Mouse (Mus musculus) thymus, postnatal 14 days (tissue): Measurements from ENCODE around the gene Pax5.

Experiments
- DNase-seq: peaks from one replicate; pipeline ENCODE4 v3.0.0; 2021

Gene Pax5

GRCm38 (mm10) chr4:44705151-44705550 is 5.1 kb downstream of the Pax5 start:
- DNase-seq, result no peak

- peak; percentile 86 for DNase-seq
Observed at GRCm38 (mm10) chr4:44704369-44704745, 5.9 kb downstream of the Pax5 start.

DNA sequence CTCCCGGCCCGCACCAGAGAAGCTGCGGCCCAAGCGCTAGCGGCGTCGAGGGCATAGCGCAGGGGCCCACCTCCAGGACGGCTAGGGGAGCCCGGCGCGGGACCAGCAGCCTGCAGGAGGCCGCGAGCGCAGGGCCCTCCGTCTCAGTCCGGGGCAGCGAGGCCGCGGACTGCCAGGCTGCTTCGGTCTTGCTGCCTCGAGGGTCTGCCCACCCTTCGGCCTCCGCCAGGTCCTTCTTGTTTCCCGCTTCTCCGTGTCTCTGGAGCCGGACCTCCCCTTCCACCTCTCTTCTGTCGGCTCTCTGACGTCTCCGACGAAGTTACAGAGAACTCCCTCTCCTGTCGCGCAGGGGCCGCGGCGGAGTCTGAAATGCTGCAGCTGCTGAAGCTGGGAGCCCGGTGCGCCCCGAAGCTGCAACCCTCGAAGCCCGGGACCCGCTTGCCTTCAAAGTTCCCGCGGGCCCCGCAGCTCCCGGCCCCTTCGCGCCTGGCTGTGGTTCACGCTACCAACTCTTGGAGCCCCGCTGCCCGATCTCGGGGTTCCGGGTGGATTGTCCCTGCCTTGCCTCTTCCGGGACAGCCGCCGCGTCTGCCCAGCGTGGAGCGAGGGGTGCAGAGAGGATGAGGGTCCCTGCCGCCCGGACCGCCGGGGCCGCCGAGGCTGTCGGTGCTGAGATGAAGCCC is 6.5 kb downstream of the Pax5 start:
- peak; percentile 6 for DNase-seq

DNA sequence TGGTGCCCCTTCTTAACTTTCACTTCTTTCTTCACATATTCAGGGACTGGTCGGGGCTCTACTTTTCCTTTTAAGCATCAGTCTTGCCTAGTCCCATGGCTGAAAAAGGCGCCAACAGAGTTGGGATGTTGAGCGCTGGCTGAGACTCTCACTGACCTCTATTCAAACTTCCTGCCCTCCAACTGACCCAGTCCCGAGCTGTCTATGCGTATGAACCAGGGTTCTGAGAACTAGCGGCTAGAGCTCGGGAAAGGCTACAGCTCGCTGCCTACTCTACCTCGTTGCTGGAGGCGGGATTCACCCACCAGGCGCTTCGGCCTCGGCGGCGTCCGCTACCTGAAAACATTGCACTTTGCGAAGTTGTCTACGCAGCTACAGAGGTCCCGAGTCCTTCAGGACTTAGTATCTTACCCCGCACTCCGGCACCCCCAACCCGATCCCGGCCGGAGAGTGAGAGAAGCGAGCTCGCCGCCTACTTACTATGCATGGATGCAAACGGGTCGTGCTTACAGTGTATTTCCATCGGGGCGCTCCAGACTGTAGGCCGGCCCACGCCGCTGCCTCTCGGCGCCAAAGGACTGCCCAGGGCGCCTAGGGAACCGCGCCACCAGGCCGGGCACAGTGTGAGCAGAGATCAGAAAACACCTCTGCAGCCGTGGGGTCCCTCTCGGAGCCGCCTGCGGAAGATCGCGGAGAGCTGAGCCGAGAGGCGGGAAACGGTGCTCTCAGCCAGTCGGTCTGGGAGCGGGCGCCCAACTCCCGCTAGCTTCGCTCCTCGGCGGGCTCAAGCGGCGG is 7.2 kb downstream of the Pax5 start:
- DNase-seq, result no peak

DNA sequence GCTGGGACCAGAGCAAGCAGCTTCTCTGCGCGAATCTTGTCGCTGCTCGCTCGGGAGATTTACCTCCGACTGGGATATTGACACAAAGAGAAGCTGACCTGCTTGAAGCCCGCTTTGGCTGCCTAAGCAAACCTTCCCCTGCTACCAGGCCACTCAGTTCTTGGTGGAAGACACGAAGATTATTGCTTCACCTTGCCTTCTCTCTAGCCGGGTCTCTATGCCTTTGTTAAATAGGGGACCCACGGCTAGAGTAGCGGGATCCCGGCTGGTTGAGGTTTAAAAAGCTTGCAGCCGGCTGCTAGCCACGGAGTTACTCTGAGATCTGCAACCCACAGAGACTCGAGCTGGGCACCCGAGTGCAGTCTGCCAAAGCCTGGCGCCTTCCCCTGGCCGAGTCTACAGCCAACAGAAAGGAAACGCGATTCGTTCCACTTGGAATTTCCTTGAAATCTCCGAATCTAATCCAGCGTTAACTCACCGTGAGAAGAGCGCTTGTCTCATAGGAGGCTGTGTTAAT is 8.2 kb downstream of the Pax5 start:
- DNase-seq, result no peak

DNA sequence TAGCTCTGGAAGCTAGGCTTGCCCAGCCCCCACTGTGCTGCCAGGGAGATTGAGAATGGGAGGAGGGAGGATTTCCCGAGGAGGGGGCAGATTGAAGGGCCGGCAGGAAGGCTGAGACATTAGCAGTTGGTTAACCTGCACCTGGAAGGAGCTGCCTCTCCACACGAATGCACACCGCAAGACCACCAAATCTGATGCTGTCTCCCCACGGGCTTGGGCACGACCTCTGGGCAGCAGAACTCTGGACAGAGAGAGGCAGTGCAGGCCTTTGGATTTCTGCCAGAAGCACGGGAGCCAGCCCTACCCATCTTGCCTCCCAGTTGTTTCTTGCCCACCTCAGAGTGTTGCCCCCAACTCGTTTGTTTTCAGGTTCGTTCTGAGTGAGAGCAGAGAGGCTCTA is 8.8 kb downstream of the Pax5 start:
- DNase-seq, result no peak

DNA sequence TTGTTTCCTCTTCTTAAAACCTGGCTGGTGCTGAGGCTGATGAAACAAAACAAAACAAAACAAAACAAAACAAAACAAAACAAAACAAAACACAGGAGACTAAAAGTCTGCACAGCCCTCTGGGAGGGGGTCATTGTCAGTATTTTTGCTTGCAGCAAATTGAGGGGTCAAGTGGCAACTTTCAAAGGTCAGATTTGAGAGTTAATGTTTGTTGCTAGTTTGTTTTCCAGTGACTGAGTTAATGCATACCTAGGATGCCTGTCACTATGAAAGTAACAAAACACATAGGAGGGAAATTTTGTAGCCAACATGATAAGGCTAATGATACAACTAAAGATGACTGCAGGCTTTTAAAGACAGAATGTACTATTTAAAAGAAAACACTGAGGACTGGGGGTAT is 13.6 kb downstream of the Pax5 start:
- no peak for DNase-seq

- DNase-seq, result no peak
Observed at GRCm38 (mm10) chr4:44694369-44694768, 15.9 kb downstream of the Pax5 start.

DNA sequence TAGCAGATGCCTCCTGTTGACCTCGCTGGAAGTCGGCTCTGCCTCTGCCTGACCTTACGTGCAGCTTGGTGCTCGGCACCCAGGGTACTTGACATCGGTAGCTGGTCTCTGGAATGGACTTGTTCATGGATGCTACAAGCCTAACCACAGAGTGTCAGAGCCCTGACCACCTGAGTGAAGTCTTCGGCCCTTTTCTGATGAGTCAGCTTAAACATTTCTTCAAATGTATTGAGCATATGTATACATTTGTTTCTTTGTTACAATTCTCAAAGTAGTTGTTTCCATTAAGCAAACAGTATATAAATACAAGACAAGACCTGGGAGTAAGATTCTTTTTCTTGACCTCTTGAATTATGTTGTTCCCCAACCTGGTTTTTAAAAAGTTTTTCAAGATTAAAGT is 24.7 kb downstream of the Pax5 start:
- no peak for DNase-seq

DNA sequence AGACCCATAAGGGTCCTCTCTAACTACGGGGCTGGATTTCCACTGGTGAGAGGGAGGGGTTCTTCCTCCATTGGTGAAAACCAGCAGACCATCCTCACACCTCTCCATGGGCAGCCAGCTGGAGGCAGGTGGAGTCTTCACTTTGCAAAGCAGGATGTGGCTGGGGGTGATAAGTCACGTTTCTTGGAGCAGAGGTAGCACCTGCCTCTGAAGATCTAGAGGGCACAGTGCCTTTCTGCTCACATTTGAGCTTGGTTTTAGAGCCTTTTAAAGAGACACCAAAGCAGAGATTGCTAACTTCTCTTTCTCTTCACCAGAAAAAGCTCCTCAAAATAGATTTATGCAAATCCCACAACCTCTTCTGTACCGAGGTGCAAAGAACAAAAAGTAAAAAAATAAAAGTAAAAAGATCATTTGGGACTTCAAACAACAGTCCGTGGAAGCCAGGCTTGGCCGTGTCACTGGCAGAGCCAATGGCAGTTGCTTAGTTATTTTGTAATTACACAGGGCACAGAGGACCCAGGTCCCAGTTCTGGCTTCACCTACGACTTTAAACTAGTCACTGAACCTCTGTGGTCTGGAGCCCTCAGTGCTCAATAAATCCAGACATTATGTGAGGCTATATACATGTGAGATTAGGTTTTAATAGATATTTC is 29.9 kb downstream of the Pax5 start:
- no peak for DNase-seq

DNA sequence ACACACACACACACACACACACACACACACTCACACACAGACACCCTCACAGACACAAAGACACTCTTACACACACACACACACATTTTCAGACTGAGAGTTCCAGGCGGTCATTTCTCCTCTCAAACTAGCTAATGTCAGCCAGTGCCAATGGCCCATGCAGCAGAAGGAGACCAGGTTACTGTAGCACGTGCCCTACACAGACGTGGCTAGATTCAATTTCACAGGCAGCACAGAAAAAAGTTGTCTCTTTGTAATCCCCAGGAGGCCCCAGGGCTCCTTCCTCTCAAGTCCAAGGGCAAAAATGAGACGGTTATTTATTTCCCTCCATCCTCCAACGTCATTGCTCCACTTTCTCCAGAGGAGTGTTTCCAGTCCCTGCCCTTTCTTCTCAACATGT is 31.6 kb downstream of the Pax5 start:
- DNase-seq, result no peak

DNA sequence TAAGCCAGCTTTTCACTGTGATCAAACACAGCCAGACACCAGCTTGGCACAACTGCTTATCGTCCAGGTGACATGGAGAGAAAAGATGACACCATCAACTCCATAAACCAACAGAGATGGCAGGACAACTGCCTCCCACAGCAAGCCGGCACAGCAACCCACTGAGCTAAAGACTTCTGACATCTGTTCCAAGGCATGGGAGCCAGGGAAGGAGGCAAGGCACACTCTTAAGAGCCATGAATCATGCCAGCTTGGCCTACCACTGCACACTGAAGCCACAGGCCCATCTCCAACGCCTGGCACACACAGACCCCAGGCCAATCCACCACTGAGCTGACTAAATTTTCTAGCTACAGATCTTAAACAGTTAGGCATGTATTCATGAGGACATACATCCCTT is 32.3 kb downstream of the Pax5 start:
- DNase-seq, result no peak

GRCm38 (mm10) chr4:44674973-44675372 is 35.3 kb downstream of the Pax5 start:
- DNase-seq, result no peak

- no peak for DNase-seq
Observed at GRCm38 (mm10) chr4:44673726-44674125, 36.6 kb downstream of the Pax5 start.

DNA sequence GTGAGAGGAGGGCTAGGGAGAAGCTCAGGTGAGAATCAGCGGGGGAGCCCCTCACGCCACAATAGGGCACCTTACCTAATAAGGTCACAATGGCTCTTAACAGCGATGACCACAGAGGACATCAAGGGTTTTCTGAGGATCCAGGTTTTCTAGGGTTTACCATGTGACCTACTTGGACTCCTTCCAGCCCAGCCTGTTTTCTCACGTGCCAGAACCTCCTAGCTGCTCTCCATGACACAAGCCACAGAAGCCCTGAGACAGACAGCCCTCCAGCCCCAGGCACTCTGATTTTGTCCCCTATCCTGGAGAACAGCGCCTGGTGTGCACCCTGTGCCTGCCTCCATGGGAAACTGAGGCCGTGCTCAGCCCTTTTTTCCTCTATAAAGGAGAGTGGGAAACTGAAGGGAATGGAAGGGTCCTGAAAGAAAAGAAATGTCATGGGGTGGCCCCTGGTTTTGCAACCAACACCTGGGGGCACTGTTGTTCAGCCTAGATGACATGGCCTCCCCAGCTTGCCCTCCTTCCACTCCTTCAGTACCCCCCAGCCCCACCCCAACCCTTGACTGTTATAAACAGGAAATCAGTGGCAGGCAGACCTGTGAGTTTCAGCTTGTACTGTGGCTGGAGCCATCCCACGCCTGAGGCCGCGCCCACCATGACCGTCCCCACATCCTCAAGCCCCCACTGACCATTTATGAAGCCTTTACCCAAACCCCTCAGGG is 37.9 kb downstream of the Pax5 start:
- peak; percentile 8 for DNase-seq

- no peak for DNase-seq
Observed at GRCm38 (mm10) chr4:44671486-44671885, 38.8 kb downstream of the Pax5 start.

GRCm38 (mm10) chr4:44671035-44671434 is 39.3 kb downstream of the Pax5 start:
- DNase-seq, result no peak

GRCm38 (mm10) chr4:44670380-44670779 is 39.9 kb downstream of the Pax5 start:
- DNase-seq, result no peak

DNA sequence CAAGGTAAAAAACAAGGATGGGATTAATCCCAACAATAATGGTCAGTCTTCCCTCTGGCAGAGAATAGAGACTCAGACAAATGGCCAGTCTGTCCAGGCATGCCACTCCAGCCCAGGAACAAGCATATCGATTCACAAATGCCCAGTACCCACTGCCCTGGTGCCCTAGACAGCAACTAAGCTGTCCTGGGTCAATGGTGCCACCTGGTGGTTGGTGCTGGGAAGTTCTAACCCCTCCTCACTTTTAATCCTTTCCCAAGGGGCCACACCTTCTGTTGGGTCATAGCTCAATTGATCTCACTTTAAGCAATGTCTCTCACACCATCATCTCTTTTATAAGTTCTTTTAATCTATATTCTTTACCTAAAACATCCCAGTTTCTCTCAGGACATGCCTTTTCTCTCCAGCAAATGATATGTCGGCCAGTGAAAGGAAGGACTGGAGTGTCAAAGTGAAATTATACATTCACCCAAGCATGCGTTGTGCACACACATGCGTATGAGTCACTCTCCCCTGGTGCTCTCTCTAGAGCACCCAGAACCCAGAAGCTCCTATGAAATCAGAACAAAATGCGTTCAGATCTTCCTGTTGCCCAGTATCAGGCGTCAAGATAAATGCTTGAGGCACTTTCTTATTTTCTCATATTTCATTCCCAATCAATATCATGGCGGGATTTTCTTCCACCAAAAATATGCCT is 40.7 kb downstream of the Pax5 start:
- DNase-seq, result peak; percentile 22

- no peak for DNase-seq
Observed at GRCm38 (mm10) chr4:44668574-44668973, 41.7 kb downstream of the Pax5 start.

GRCm38 (mm10) chr4:44668172-44668571 is 42.1 kb downstream of the Pax5 start:
- no peak for DNase-seq

DNA sequence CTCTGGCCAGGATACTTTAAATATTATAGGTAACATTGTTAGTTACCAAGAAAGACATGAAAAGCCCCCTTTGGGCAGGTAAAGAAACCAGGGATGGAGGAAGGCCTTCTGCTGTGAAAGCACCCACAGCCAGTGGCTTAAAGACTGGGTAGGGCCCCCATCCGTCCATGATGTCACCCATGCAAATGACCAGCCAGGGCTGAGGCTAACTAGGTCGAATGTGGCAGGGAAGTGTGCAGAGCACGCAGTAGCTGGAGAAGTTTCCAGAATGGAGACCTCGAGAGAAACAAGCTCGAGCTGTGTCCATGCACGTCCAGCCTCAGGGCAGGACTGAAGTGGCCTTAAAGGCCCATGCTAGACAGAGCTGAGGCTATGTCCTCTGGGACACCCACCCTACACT is 42.9 kb downstream of the Pax5 start:
- no peak for DNase-seq

- no peak for DNase-seq
Observed at GRCm38 (mm10) chr4:44664767-44665056, 45.6 kb downstream of the Pax5 start.
